Mouse (Mus musculus): Measurements from ENCODE around the gene Creb1.
"Not testable (repeated sequence)": the region's sequence is repeated elsewhere in the genome, so short reads cannot be mapped to it uniquely, and the experiment has no call there.

The Creb1 gene

GRCm38 (mm10) chr1:64538837-64539367 is 6.5 kb downstream of the Creb1 start:
- no peak for DNase-seq (ENCODE audit: extremely low read depth, low read depth)

- no peak for DNase-seq (ENCODE audit: extremely low read depth, low read depth)
Measured at GRCm38 (mm10) chr1:64543750-64544149, 11.3 kb downstream of the Creb1 start.

- DNase-seq (ENCODE audit: extremely low read depth, low read depth): no peak
Measured at GRCm38 (mm10) chr1:64546070-64546469, 13.6 kb downstream of the Creb1 start.

- no peak for DNase-seq (ENCODE audit: extremely low read depth, low read depth)
Measured at GRCm38 (mm10) chr1:64549380-64549779, 16.9 kb downstream of the Creb1 start.

- DNase-seq (ENCODE audit: extremely low read depth, low read depth): no peak
Measured at GRCm38 (mm10) chr1:64551908-64552307, 19.5 kb downstream of the Creb1 start.

GRCm38 (mm10) chr1:64560105-64560504 is 27.7 kb downstream of the Creb1 start:
- DNase-seq (ENCODE audit: extremely low read depth, low read depth): peak; percentile 25

- DNase-seq (ENCODE audit: extremely low read depth, low read depth): no peak
Measured at GRCm38 (mm10) chr1:64568206-64568605, 35.8 kb downstream of the Creb1 start.

GRCm38 (mm10) chr1:64576022-64576421 is 43.6 kb downstream of the Creb1 start:
- no peak for DNase-seq (ENCODE audit: extremely low read depth, low read depth)

GRCm38 (mm10) chr1:64576732-64577131 is 44.3 kb downstream of the Creb1 start:
- no peak for DNase-seq (ENCODE audit: extremely low read depth, low read depth)

- DNase-seq (ENCODE audit: extremely low read depth, low read depth): not testable (repeated sequence)
Measured at GRCm38 (mm10) chr1:64577911-64578310, 45.5 kb downstream of the Creb1 start.

GRCm38 (mm10) chr1:64578801-64579200 is 46.4 kb downstream of the Creb1 start:
- DNase-seq (ENCODE audit: extremely low read depth, low read depth): no peak

- DNase-seq (ENCODE audit: extremely low read depth, low read depth): no peak
Measured at GRCm38 (mm10) chr1:64598926-64599325, 66.5 kb downstream of the Creb1 start.

GRCm38 (mm10) chr1:64600413-64601077 is 68.1 kb downstream of the Creb1 start:
- no peak for DNase-seq (ENCODE audit: extremely low read depth, low read depth)

- no peak for DNase-seq (ENCODE audit: extremely low read depth, low read depth)
Measured at GRCm38 (mm10) chr1:64601242-64601842, 68.9 kb downstream of the Creb1 start.

GRCm38 (mm10) chr1:64603381-64603780 is 70.9 kb downstream of the Creb1 start:
- no peak for DNase-seq (ENCODE audit: extremely low read depth, low read depth)

GRCm38 (mm10) chr1:64609145-64609544 is 76.7 kb downstream of the Creb1 start:
- peak; percentile 36 for DNase-seq (ENCODE audit: extremely low read depth, low read depth)

- DNase-seq (ENCODE audit: extremely low read depth, low read depth): no peak
Measured at GRCm38 (mm10) chr1:64609976-64610375, 77.5 kb downstream of the Creb1 start.

GRCm38 (mm10) chr1:64614311-64614710 is 81.9 kb downstream of the Creb1 start:
- DNase-seq (ENCODE audit: extremely low read depth, low read depth): no peak

GRCm38 (mm10) chr1:64614801-64615345 is 82.4 kb downstream of the Creb1 start:
- DNase-seq (ENCODE audit: extremely low read depth, low read depth): no peak

- DNase-seq (ENCODE audit: extremely low read depth, low read depth): no peak
Measured at GRCm38 (mm10) chr1:64615531-64615991, 83.1 kb downstream of the Creb1 start.

GRCm38 (mm10) chr1:64616076-64616475 is 83.6 kb downstream of the Creb1 start:
- no peak for DNase-seq (ENCODE audit: extremely low read depth, low read depth)

- peak; percentile 18 for DNase-seq (ENCODE audit: extremely low read depth, low read depth)
Measured at GRCm38 (mm10) chr1:64616531-64616880, 84.1 kb downstream of the Creb1 start.
